Comparison of ENCODE assay signal across 10 mouse cellular contexts in genomic region chr4:137189058-137189457, GRCm38 (mm10).
A peak's percentile ranks its signal among the peaks of the same experiment; 100 is the strongest.
DNase-seq lines count a peak whose midpoint lies in the region; ATAC-seq and TF ChIP-seq lines count a peak whose summit lies in the region.
"Had no signal": no experiment of that assay in that cellular context is flagged by ENCODE, and none has a peak within 500 bp of the region (broad histone marks: within the 10 kb centered on the region; RNA-seq: fewer than 3 reads in every experiment).

No protein-coding gene starts in this region.

- no peak overlapping the region for H3K27ac ChIP-seq in lung, embryonic 14.5 days (ENCODE audit: low read depth)
- no peak overlapping the region for H3K27ac ChIP-seq in midbrain, embryonic 11.5 days (ENCODE audit: low read depth, low read length)
- H3K27ac ChIP-seq: neural tube, embryonic 12.5 days had no signal

- DNase-seq in cerebellum, postnatal 4 days (ENCODE audit: low spot score in 2 of 2), result no peak
- no peak for DNase-seq in lung, embryonic 14.5 days
- no peak for DNase-seq in lung, adult 18-20 months
- peak; percentile 80 to 87 for DNase-seq in gastrocnemius, adult 8-10 months (ENCODE audit: low spot score in 2 of 2)
- DNase-seq in thymus, postnatal 14 days, result peak; percentile 86
- no peak for DNase-seq in midbrain, embryonic 11.5 days (ENCODE audit: low spot score, missing footprints)
- DNase-seq in embryo, embryonic 10.5 days (ENCODE audit: low spot score), result no peak
- DNase-seq: lung, postnatal 10 days had no signal

- H3K9me3 ChIP-seq in lung, embryonic 14.5 days (ENCODE audit: low read depth, low read length), result no peaks in the 10 kb centered on the region
- H3K9me3 ChIP-seq in midbrain, embryonic 11.5 days (ENCODE audit: control insufficient read depth, low read length), result no peaks in the 10 kb centered on the region
- H3K9me3 ChIP-seq: neural tube, embryonic 12.5 days had no signal

- TF ChIP-seq CTCF in lung, embryonic 14.5 days (IDR thresholded peaks at IDR 0.05; ENCODE audit: low read depth), result peak; percentile 4; the same call in 1 of the 2 replicates

- H3K4me2 ChIP-seq in lung, embryonic 14.5 days, result no peak overlapping the region
- H3K4me2 ChIP-seq in midbrain, embryonic 11.5 days, result no peak overlapping the region
- H3K4me2 ChIP-seq: neural tube, embryonic 12.5 days had no signal

- peak; percentile 69 for ATAC-seq in cerebellum, adult (ENCODE audit: insufficient number of reproducible peaks, low FRiP score, low TSS enrichment)
- ATAC-seq in lung, embryonic 14.5 days (ENCODE audit: insufficient read depth), result no peak
- ATAC-seq in midbrain, embryonic 11.5 days (ENCODE audit: low FRiP score), result no peak

- H3K9ac ChIP-seq in lung, embryonic 14.5 days, result no peak overlapping the region
- H3K9ac ChIP-seq in midbrain, embryonic 11.5 days (ENCODE audit: low read length), result no peak overlapping the region
- H3K9ac ChIP-seq: neural tube, embryonic 12.5 days had no signal

- WGBS in lung, embryonic 14.5 days, result 58% methylated on average over 6 of the region's 6 CpGs
- WGBS in midbrain, embryonic 11.5 days, result 77% methylated on average over 6 of the region's 6 CpGs

- H3K27me3 ChIP-seq in lung, embryonic 14.5 days (ENCODE audit: insufficient read depth, low read length), result no peaks in the 10 kb centered on the region
- no peaks in the 10 kb centered on the region for H3K27me3 ChIP-seq in midbrain, embryonic 11.5 days (ENCODE audit: control insufficient read depth, insufficient read depth, low read length)
- H3K27me3 ChIP-seq: neural tube, embryonic 12.5 days had no signal

- no peak overlapping the region for H3K4me3 ChIP-seq in lung, embryonic 14.5 days (ENCODE audit: low read depth, low read length)
- no peak overlapping the region for H3K4me3 ChIP-seq in midbrain, embryonic 11.5 days (ENCODE audit: low read depth, low read length)
- H3K4me3 ChIP-seq: neural tube, embryonic 12.5 days had no signal

- peaks cover 6% of the 10 kb centered on the region; the same call in 1 of the 2 replicates for H3K4me1 ChIP-seq in lung, embryonic 14.5 days (ENCODE audit: insufficient read depth)
- H3K4me1 ChIP-seq in midbrain, embryonic 11.5 days (ENCODE audit: control insufficient read depth, insufficient read depth, low read length), result peaks cover 10% of the 10 kb centered on the region; the same call in 1 of the 2 replicates

- H3K36me3 ChIP-seq in lung, embryonic 14.5 days (ENCODE audit: insufficient read depth), result no peaks in the 10 kb centered on the region
- H3K36me3 ChIP-seq in midbrain, embryonic 11.5 days (ENCODE audit: control insufficient read depth, insufficient read depth, low read length), result no peaks in the 10 kb centered on the region
- H3K36me3 ChIP-seq: neural tube, embryonic 12.5 days had no signal

Comparison
In these comparisons a context has a peak if more than half of its experiments do, and no peak if none do; other contexts are left out.
1. DNase-seq: peak in gastrocnemius, adult 8-10 months (2 of 2) and thymus, postnatal 14 days (single experiment); none in cerebellum, postnatal 4 days (0 of 2), lung, embryonic 14.5 days (single experiment), lung, adult 18-20 months (0 of 2), midbrain, embryonic 11.5 days (single experiment) and embryo, embryonic 10.5 days (single experiment).